Mouse (Mus musculus) embryonic facial prominence, embryonic 11.5 days (tissue): ENCODE results near the gene Jarid2. TPM values are rescaled to one million over a fixed set of nuclear protein-coding genes. Genes with fewer than 3 reads are reported as not detected.
"Not testable (repeated sequence)": the region's sequence is repeated elsewhere in the genome, so short reads cannot be mapped to it uniquely, and the experiment has no call there.

Source experiments
- ATAC-seq: fragments of 200-750 bp; cut with Nextera tagmentation; replicated peaks from 2 replicates; pipeline ENCODE4 v1.8.0; 2017; ENCODE audit warnings: low read depth; ENCODE audit not compliant: insufficient number of reproducible peaks, low FRiP score, low TSS enrichment
- DNase-seq: peaks from one replicate; pipeline ENCODE4 v3.0.0-alpha.2; 2015; ENCODE audit warnings: low spot score
- H3K27ac ChIP-seq: fragments of 300-500 bp; sonication (generic); replicated peaks from 2 replicates; pipeline ENCODE4 v1.5.1; 2014; ENCODE audit warnings: mild to moderate bottlenecking, low read depth, low read length, control low read depth
- H3K27me3 ChIP-seq: fragments of 300-500 bp; sonication (generic); 2 replicates; pipeline ENCODE4 v1.6.1; 2014; ENCODE audit warnings: mild to moderate bottlenecking, low read length, moderate library complexity, mixed read lengths; ENCODE audit not compliant: control insufficient read depth, insufficient read depth
- H3K36me3 ChIP-seq: fragments of 300-500 bp; sonication (generic); replicated peaks from 2 replicates; pipeline ENCODE4 v1.6.1; 2014; ENCODE audit warnings: low read depth, mild to moderate bottlenecking, low read length, moderate library complexity, mixed read lengths; ENCODE audit not compliant: control insufficient read depth, insufficient read depth
- H3K4me1 ChIP-seq: fragments of 300-500 bp; sonication (generic); 2 replicates; pipeline ENCODE4 v1.6.1; 2014; ENCODE audit warnings: low read length, mixed read lengths; ENCODE audit not compliant: control insufficient read depth, insufficient read depth
- H3K4me2 ChIP-seq: fragments of 300-500 bp; sonication (generic); 2 replicates; pipeline ENCODE4 v1.6.1; 2014; ENCODE audit warnings: low read depth, mild to moderate bottlenecking, control low read depth, low read length, moderate library complexity
- H3K4me3 ChIP-seq: fragments of 300-500 bp; sonication (generic); 2 replicates; pipeline ENCODE4 v1.5.1; 2014; ENCODE audit warnings: low read depth, low read length, control low read depth
- H3K9ac ChIP-seq: fragments of 300-500 bp; sonication (generic); replicated peaks from 2 replicates; pipeline ENCODE4 v1.6.1; 2014; ENCODE audit warnings: mild to moderate bottlenecking, control low read depth, low read length
- H3K9me3 ChIP-seq: fragments of 300-500 bp; sonication (generic); replicated peaks from 2 replicates; pipeline ENCODE4 v1.6.1; 2016; ENCODE audit warnings: mild to moderate bottlenecking, low read length, inconsistent platforms, mixed read lengths; ENCODE audit not compliant: control insufficient read depth
- WGBS: fragments of 180-500 bp; shearing (Covaris S2); extraction: QIAGEN DNeasy Blood & Tissue Kit; methylation state at CpG from one replicate; pipeline ENCODE4 v1.1.7; 2014; 5-methylcytosine and 5-hydroxymethylcytosine counted together
- polyA plus RNA-seq: library from polyadenylated mRNA; unstranded; fragments of >200 nt; fragmentation: Nextera tagmentation; extraction: Ambion mirVana; gene quantifications from 2 replicates; pipeline ENCODE4 v1.2.1, GENCODE M21; 2014

Jarid2 gene
- polyA plus RNA-seq, 1 experiment from 2014 or later: 32.9 TPM

DNA sequence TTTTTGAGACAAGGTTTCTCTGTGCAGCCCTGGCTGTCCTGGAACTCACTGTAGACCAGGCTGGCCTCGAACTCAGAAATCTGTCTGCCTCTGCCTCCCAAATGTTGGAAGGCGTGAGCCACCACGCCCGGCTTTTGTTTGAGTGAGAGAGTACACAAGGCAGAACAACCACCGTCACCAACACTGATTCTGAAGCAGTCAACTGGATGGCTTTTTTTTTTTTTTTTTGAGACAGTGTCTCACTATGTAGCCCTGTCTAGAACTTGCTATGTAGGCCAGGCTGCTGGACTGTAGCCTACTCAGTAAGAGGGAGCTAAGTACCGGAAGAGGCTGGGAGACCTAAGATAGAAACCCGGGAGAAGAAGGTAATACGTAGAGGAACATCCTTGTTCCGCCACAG is 11.4 kb upstream of the Jarid2 start:
- no peak overlapping the region for H3K27ac ChIP-seq
- WGBS: 91% methylated on average over 9 of the region's 9 CpGs
- H3K27me3 ChIP-seq: no peaks in the 10 kb centered on the region
- no peaks in the 10 kb centered on the region for H3K36me3 ChIP-seq
- H3K4me1 ChIP-seq: no peaks in the 10 kb centered on the region
- H3K9me3 ChIP-seq: no peaks in the 10 kb centered on the region
- DNase-seq: no peak
- ATAC-seq: no peak
- no peak overlapping the region for H3K4me3 ChIP-seq
- H3K9ac ChIP-seq: no peak overlapping the region
- no peak overlapping the region for H3K4me2 ChIP-seq

GRCm38 (mm10) chr13:44718465-44718864 is 10.8 kb upstream of the Jarid2 start:
- 91% methylated on average over 5 of the region's 5 CpGs for WGBS
- not testable (repeated sequence) for H3K36me3 ChIP-seq, H3K4me1 ChIP-seq, H3K9ac ChIP-seq, H3K27me3 ChIP-seq, DNase-seq, H3K4me3 ChIP-seq, H3K9me3 ChIP-seq, H3K27ac ChIP-seq, ATAC-seq, H3K4me2 ChIP-seq

GRCm38 (mm10) chr13:44720094-44720493 is 9.2 kb upstream of the Jarid2 start:
- Histone ChIP-seq H3K27ac (no peak overlapping the region), H3K9me3 (no peaks in the 10 kb centered on the region), H3K36me3 (no peaks in the 10 kb centered on the region), H3K9ac (no peak overlapping the region), H3K4me2 (no peak overlapping the region), H3K27me3 (no peaks in the 10 kb centered on the region), H3K4me1 (no peaks in the 10 kb centered on the region), H3K4me3 (no peak overlapping the region)
- no peak for DNase-seq
- WGBS: 89% methylated on average over 1 of the region's 1 CpGs
- ATAC-seq: no peak

GRCm38 (mm10) chr13:44721891-44722547 is 7.3 kb upstream of the Jarid2 start:
- H3K9me3 ChIP-seq: no peaks in the 10 kb centered on the region
- no peak for ATAC-seq
- no peaks in the 10 kb centered on the region for H3K27me3 ChIP-seq
- 69% methylated on average over 5 of the region's 5 CpGs for WGBS
- H3K4me3 ChIP-seq: no peak overlapping the region
- no peaks in the 10 kb centered on the region for H3K36me3 ChIP-seq
- no peak overlapping the region for H3K9ac ChIP-seq
- no peak for DNase-seq
- no peak overlapping the region for H3K4me2 ChIP-seq
- H3K4me1 ChIP-seq: no peaks in the 10 kb centered on the region
- H3K27ac ChIP-seq: no peak overlapping the region

- not testable (repeated sequence) for H3K4me3 ChIP-seq, H3K27me3 ChIP-seq, H3K4me1 ChIP-seq, H3K4me2 ChIP-seq, H3K9ac ChIP-seq, H3K9me3 ChIP-seq, H3K27ac ChIP-seq, H3K36me3 ChIP-seq, DNase-seq, ATAC-seq
- 92% methylated on average over 9 of the region's 9 CpGs for whole genome bisulfite sequencing
Observed at GRCm38 (mm10) chr13:44723522-44723921, 5.8 kb upstream of the Jarid2 start.

GRCm38 (mm10) chr13:44728145-44728880 is 961 bp upstream of the Jarid2 start:
- Histone ChIP-seq H3K4me1 (no peaks in the 10 kb centered on the region), H3K9ac (no peak overlapping the region), H3K4me2 (no peak overlapping the region), H3K27ac (no peak overlapping the region), H3K27me3 (no peaks in the 10 kb centered on the region), H3K4me3 (no peak overlapping the region), H3K36me3 (no peaks in the 10 kb centered on the region), H3K9me3 (no peaks in the 10 kb centered on the region)
- DNase-seq: no peak
- ATAC-seq: no peak
- WGBS: 23% methylated on average over 1 of the region's 1 CpGs

DNA sequence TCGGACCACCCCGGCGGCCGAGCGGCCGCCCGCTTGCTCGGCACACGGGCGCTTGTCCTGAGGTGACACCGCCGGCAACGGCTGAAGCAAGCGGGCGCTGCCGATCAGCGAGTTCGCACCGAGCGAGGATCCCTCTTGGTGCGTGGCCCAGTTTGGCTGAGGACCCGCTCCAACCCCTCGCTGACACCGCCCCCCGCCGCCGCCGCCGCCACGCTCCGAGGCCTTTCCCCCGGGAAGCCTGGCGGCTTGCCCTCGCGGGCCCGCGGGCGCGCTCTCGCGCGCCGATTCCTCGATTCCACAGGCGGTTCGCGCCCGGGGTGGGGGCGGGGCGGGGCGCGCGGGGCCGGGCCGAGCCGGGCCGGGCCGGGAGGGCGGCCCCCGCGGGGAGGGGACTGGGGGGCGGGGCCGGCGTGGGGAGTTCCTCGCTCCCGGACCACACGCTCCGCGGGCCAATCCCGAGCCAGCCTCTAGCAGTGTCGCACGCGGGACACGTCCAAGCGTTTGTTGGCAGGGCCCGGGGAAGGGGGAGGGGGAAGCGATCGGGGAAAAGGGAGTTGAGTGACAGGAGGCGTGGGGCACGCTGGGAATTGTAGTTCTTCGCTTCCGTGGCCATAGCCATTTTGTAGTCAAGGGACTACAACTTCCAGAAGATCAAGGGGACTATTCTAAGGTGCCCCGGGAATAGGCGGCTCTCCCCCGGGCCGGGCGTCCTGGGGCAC is 1.0 kb downstream of the Jarid2 start:
- Histone ChIP-seq H3K4me3 (peak overlapping the region; percentile 73), H3K9ac (peak overlapping the region; percentile 89), H3K4me1 (no peaks in the 10 kb centered on the region; the same call in 1 of the 2 replicates), H3K27me3 (no peaks in the 10 kb centered on the region), H3K36me3 (no peaks in the 10 kb centered on the region), H3K9me3 (no peaks in the 10 kb centered on the region), H3K27ac (peak overlapping the region; percentile 87), H3K4me2 (peak overlapping the region; percentile 99)
- WGBS: under 1% methylated on average over 60 of the region's 87 CpGs
- ATAC-seq (peak; percentile 95), DNase-seq (peak; percentile 100)
